Mouse (Mus musculus): ENCODE data around the gene Slc35g1. TPM values are rescaled to one million over a fixed set of nuclear protein-coding genes. Genes with fewer than 3 reads are reported as not detected.
A peak's percentile ranks its signal among the peaks of the same experiment; 100 is the strongest.

Gene Slc35g1
- polyA plus RNA-seq, 1 experiment from 2014 or later, result 7.9 TPM

DNA sequence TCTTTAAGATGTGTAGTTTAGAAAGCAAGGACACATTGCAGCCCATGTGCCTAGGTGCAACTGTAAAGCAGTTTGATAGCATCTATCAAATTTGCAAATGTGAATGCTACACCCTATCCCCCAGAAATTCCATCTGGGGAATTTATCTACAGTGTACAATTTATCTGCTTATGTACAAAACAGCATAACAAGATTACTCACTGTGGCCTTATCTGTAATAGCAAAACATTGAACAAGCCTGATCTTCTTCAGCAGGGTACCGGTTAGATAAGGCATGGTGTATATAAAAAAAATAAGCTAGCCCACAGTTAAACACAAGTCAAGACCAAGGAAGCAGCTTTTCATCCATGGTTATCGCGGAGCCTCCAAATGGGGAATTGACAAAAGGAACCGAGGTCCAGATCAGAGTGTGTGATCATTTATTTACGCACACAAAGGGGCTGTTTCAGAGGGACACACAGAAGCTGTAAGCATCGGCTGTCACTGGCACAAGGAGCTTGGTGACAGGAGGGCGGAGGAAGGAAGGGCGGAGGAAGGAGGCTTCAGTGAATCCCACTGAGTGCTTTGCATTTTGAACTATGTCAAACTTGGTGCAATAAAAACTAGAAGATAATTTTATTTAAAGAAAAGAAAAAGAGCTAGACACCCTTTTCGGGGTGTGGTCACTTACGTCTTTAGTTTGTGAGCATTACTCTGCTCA lies 14.7 kb downstream of the Slc35g1 start:
- no peak for ATAC-seq (replicated peaks; ENCODE audit: low FRiP score, low TSS enrichment, low read depth)
- Histone ChIP-seq H3K36me3 (ENCODE audit: control insufficient read depth, insufficient read depth, low read length) (0 out of 2 replicates have a peak, but pooled peaks cover 2% of the 10 kb centered on the region), H3K9ac (ENCODE audit: low read length) (no peak overlapping the region), H3K4me1 (replicated peaks; ENCODE audit: control insufficient read depth, insufficient read depth, low read length) (no peaks in the 10 kb centered on the region), H3K27ac (ENCODE audit: low read depth) (no peak overlapping the region), H3K9me3 (ENCODE audit: control insufficient read depth, low read length) (no peaks in the 10 kb centered on the region), H3K4me3 (ENCODE audit: low read depth, low read length) (no peak overlapping the region), H3K27me3 (replicated peaks; ENCODE audit: control insufficient read depth, insufficient read depth, low read length) (no peaks in the 10 kb centered on the region), H3K4me2 (ENCODE audit: low read length) (no peak overlapping the region)
- no peak for DNase-seq (ENCODE audit: low spot score)
- 86% methylated on average over 10 of the region's 10 CpGs for WGBS

GRCm38 (mm10) chr19:38413861-38414260 lies 18.1 kb downstream of the Slc35g1 start:
- Histone ChIP-seq H3K9me3 (ENCODE audit: control insufficient read depth, low read length) (no peaks in the 10 kb centered on the region), H3K4me3 (ENCODE audit: low read depth, low read length) (no peak overlapping the region), H3K4me1 (replicated peaks; ENCODE audit: control insufficient read depth, insufficient read depth, low read length) (no peaks in the 10 kb centered on the region), H3K27me3 (replicated peaks; ENCODE audit: control insufficient read depth, insufficient read depth, low read length) (no peaks in the 10 kb centered on the region), H3K9ac (ENCODE audit: low read length) (no peak overlapping the region), H3K27ac (ENCODE audit: low read depth) (no peak overlapping the region), H3K4me2 (ENCODE audit: low read length) (no peak overlapping the region), H3K36me3 (ENCODE audit: control insufficient read depth, insufficient read depth, low read length) (0 out of 2 replicates have a peak, but pooled peaks cover 2% of the 10 kb centered on the region)
- ATAC-seq (replicated peaks; ENCODE audit: low FRiP score, low TSS enrichment, low read depth) (no peak), DNase-seq (ENCODE audit: low spot score) (no peak)
- 81% methylated on average over 6 of the region's 6 CpGs for WGBS

DNA sequence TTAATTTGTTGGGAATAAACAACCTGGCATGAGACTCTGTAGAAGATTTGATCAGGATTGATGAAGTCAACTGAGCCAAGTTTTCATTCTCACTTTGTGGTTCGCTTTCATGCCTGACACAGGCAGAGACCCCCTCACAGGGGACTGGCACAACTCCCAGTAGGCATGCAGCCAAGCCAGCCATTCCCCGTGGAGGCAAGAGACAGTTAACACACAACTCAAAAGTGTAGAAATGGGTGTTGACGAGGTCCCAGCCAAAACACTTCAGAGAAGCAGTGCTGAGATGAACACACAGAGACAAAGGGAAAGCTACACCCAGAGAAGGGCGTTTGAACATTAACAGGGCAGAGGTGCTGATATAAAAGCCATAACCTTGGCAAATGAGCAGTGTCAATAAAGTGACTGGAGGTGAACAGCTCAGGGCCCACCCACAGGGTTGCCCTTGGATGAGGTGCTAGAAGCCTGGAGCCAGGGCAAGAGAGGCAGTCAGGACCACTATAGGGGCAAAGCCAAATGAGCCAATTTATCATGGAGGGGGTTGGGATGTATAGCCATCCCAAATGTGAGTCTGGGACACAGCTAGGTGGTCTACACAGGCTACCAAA lies 23.1 kb downstream of the Slc35g1 start:
- Histone ChIP-seq H3K9me3 (ENCODE audit: control insufficient read depth, low read length) (no peaks in the 10 kb centered on the region), H3K4me1 (replicated peaks; ENCODE audit: control insufficient read depth, insufficient read depth, low read length) (no peaks in the 10 kb centered on the region), H3K4me2 (ENCODE audit: low read length) (no peak overlapping the region), H3K36me3 (ENCODE audit: control insufficient read depth, insufficient read depth, low read length) (no peaks in the 10 kb centered on the region), H3K27ac (ENCODE audit: low read depth) (no peak overlapping the region), H3K9ac (ENCODE audit: low read length) (no peak overlapping the region), H3K4me3 (ENCODE audit: low read depth, low read length) (no peak overlapping the region), H3K27me3 (replicated peaks; ENCODE audit: control insufficient read depth, insufficient read depth, low read length) (no peaks in the 10 kb centered on the region)
- no peak for DNase-seq (ENCODE audit: low spot score)
- ATAC-seq (replicated peaks; ENCODE audit: low FRiP score, low TSS enrichment, low read depth), result no peak
- 64% methylated on average over 4 of the region's 4 CpGs for WGBS

DNA sequence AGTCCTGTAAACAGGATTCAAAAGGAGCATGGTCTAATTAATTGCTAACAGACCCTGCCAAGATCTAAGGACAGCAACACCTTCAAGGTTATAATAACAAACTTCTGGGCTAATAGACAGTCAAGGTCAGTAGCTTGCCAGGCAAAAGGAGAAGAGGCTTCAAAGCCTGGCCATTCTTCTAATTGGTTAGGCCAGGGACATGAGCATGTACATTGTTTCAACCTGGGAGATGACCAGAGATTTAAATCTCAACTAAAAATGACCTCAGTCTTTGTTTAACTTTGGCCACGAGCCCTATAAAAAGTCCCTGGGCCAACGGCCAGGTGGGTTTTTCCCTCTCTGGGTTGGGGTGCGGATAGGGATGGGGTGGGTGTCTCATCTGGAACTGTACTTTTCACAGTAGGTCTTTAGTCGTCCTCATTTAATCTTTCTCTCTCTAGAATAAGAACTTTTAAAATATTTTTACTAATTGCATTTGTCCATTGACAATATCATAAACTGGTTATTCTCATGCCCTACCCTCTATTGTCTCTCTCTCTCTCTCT lies 25.0 kb downstream of the Slc35g1 start:
- WGBS, result 65% methylated on average over 4 of the region's 4 CpGs
- H3K36me3 ChIP-seq (ENCODE audit: control insufficient read depth, insufficient read depth, low read length), result no peaks in the 10 kb centered on the region
- no peak for ATAC-seq (replicated peaks; ENCODE audit: low FRiP score, low TSS enrichment, low read depth)
- no peak overlapping the region for H3K9ac ChIP-seq (ENCODE audit: low read length)
- H3K27me3 ChIP-seq (replicated peaks; ENCODE audit: control insufficient read depth, insufficient read depth, low read length), result no peaks in the 10 kb centered on the region
- H3K4me1 ChIP-seq (replicated peaks; ENCODE audit: control insufficient read depth, insufficient read depth, low read length), result no peaks in the 10 kb centered on the region
- H3K4me2 ChIP-seq (ENCODE audit: low read length), result no peak overlapping the region
- no peak for DNase-seq (ENCODE audit: low spot score)
- H3K27ac ChIP-seq (ENCODE audit: low read depth), result no peak overlapping the region
- no peak overlapping the region for H3K4me3 ChIP-seq (ENCODE audit: low read depth, low read length)
- no peaks in the 10 kb centered on the region for H3K9me3 ChIP-seq (ENCODE audit: control insufficient read depth, low read length)

- Histone ChIP-seq H3K9me3 (ENCODE audit: control insufficient read depth, low read length) (no peaks in the 10 kb centered on the region), H3K27me3 (replicated peaks; ENCODE audit: control insufficient read depth, insufficient read depth, low read length) (no peaks in the 10 kb centered on the region), H3K4me3 (ENCODE audit: low read depth, low read length) (no peak overlapping the region), H3K27ac (ENCODE audit: low read depth) (no peak overlapping the region), H3K4me1 (replicated peaks; ENCODE audit: control insufficient read depth, insufficient read depth, low read length) (no peaks in the 10 kb centered on the region), H3K4me2 (ENCODE audit: low read length) (no peak overlapping the region), H3K9ac (ENCODE audit: low read length) (no peak overlapping the region), H3K36me3 (ENCODE audit: control insufficient read depth, insufficient read depth, low read length) (no peaks in the 10 kb centered on the region)
- no peak for DNase-seq (ENCODE audit: low spot score)
- WGBS, result 70% methylated on average over 7 of the region's 7 CpGs
- ATAC-seq (replicated peaks; ENCODE audit: low FRiP score, low TSS enrichment, low read depth), result no peak
Observed at GRCm38 (mm10) chr19:38421436-38421835, 25.7 kb downstream of the Slc35g1 start.

DNA sequence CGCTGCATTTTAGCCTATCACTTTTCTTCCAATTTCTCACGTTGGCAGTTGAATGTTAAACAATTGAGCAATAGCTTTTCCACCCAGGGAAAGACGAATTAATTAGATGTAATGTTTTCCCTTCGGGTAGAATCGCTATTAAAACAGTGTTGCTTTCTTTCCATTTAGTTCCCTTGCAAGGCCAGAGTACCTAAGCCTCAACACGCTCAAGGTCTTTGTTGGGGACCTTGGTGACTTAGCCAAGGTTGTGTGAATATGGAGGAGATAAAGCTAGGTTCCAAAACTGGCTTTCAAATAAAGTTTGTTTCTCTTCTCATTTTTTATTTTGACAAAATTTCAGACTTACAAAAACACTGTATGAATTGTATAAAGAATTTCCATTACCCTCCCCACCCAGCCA lies 27.1 kb downstream of the Slc35g1 start:
- Histone ChIP-seq H3K4me1 (replicated peaks; ENCODE audit: control insufficient read depth, insufficient read depth, low read length) (no peaks in the 10 kb centered on the region), H3K27ac (ENCODE audit: low read depth) (no peak overlapping the region), H3K4me2 (ENCODE audit: low read length) (no peak overlapping the region), H3K36me3 (ENCODE audit: control insufficient read depth, insufficient read depth, low read length) (no peaks in the 10 kb centered on the region), H3K4me3 (ENCODE audit: low read depth, low read length) (no peak overlapping the region), H3K9ac (ENCODE audit: low read length) (no peak overlapping the region), H3K27me3 (replicated peaks; ENCODE audit: control insufficient read depth, insufficient read depth, low read length) (no peaks in the 10 kb centered on the region), H3K9me3 (ENCODE audit: control insufficient read depth, low read length) (no peaks in the 10 kb centered on the region)
- DNase-seq (ENCODE audit: low spot score) (no peak), ATAC-seq (replicated peaks; ENCODE audit: low FRiP score, low TSS enrichment, low read depth) (no peak)
- WGBS, result 58% methylated on average over 6 of the region's 6 CpGs

- WGBS, result 36% methylated on average over 7 of the region's 7 CpGs
- DNase-seq (ENCODE audit: low spot score) (peak; percentile 54), ATAC-seq (replicated peaks; ENCODE audit: low FRiP score, low TSS enrichment, low read depth) (no peak)
- Histone ChIP-seq H3K36me3 (ENCODE audit: control insufficient read depth, insufficient read depth, low read length) (no peaks in the 10 kb centered on the region), H3K4me3 (ENCODE audit: low read depth, low read length) (no peak overlapping the region), H3K4me1 (replicated peaks; ENCODE audit: control insufficient read depth, insufficient read depth, low read length) (no peaks in the 10 kb centered on the region), H3K9me3 (ENCODE audit: control insufficient read depth, low read length) (no peaks in the 10 kb centered on the region), H3K4me2 (ENCODE audit: low read length) (no peak overlapping the region), H3K27me3 (replicated peaks; ENCODE audit: control insufficient read depth, insufficient read depth, low read length) (no peaks in the 10 kb centered on the region), H3K27ac (ENCODE audit: low read depth) (no peak overlapping the region), H3K9ac (ENCODE audit: low read length) (no peak overlapping the region)
Observed at GRCm38 (mm10) chr19:38423884-38424283, 28.1 kb downstream of the Slc35g1 start.

DNA sequence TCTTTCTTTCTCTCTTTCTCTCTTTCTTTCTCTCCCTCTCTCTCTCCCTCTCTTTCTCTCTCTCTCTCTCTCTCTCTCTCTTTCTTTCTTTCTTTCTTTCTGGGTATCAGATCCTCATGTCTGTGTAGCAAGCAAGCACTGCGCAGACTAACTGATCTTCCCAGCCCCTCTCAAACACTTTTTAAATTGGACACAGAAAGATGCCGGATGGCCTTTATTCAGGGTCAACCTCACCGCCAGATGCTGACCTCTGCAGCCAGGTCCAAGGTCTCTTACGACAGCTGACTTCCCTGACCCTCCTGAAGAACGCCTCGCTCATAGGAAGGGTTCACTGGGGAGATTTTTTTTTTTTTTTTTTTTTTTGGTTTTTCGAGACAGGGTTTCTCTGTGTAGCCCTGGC lies 28.8 kb downstream of the Slc35g1 start:
- Histone ChIP-seq H3K27me3 (replicated peaks; ENCODE audit: control insufficient read depth, insufficient read depth, low read length) (no peaks in the 10 kb centered on the region), H3K9me3 (ENCODE audit: control insufficient read depth, low read length) (no peaks in the 10 kb centered on the region), H3K9ac (ENCODE audit: low read length) (no peak overlapping the region), H3K4me1 (replicated peaks; ENCODE audit: control insufficient read depth, insufficient read depth, low read length) (no peaks in the 10 kb centered on the region), H3K27ac (ENCODE audit: low read depth) (no peak overlapping the region), H3K4me2 (ENCODE audit: low read length) (no peak overlapping the region), H3K4me3 (ENCODE audit: low read depth, low read length) (no peak overlapping the region), H3K36me3 (ENCODE audit: control insufficient read depth, insufficient read depth, low read length) (no peaks in the 10 kb centered on the region)
- no peak for ATAC-seq (replicated peaks; ENCODE audit: low FRiP score, low TSS enrichment, low read depth)
- whole genome bisulfite sequencing, result 78% methylated on average over 6 of the region's 7 CpGs
- DNase-seq (ENCODE audit: low spot score), result no peak

- H3K4me2 ChIP-seq (ENCODE audit: low read length), result no peak overlapping the region
- DNase-seq (ENCODE audit: low spot score) (no peak), ATAC-seq (replicated peaks; ENCODE audit: low FRiP score, low TSS enrichment, low read depth) (no peak)
- peaks cover 2% of the 10 kb centered on the region; the same call in 1 of the 2 replicates for H3K4me1 ChIP-seq (replicated peaks; ENCODE audit: control insufficient read depth, insufficient read depth, low read length)
- WGBS, result 51% methylated on average over 5 of the region's 5 CpGs
- H3K9ac ChIP-seq (ENCODE audit: low read length), result no peak overlapping the region
- no peaks in the 10 kb centered on the region for H3K36me3 ChIP-seq (ENCODE audit: control insufficient read depth, insufficient read depth, low read length)
- no peak overlapping the region for H3K4me3 ChIP-seq (ENCODE audit: low read depth, low read length)
- no peak overlapping the region for H3K27ac ChIP-seq (ENCODE audit: low read depth)
- H3K9me3 ChIP-seq (ENCODE audit: control insufficient read depth, low read length), result no peaks in the 10 kb centered on the region
- H3K27me3 ChIP-seq (replicated peaks; ENCODE audit: control insufficient read depth, insufficient read depth, low read length), result no peaks in the 10 kb centered on the region
Observed at GRCm38 (mm10) chr19:38429269-38429668, 33.5 kb downstream of the Slc35g1 start.
